Mouse (Mus musculus): ENCODE data around the gene Slc25a13. TPM values are rescaled to one million over a fixed set of nuclear protein-coding genes. Genes with fewer than 3 reads are reported as not detected.

Slc25a13 gene
- polyA plus RNA-seq, 1 experiment from 2014 or later: 55.2 TPM

DNA sequence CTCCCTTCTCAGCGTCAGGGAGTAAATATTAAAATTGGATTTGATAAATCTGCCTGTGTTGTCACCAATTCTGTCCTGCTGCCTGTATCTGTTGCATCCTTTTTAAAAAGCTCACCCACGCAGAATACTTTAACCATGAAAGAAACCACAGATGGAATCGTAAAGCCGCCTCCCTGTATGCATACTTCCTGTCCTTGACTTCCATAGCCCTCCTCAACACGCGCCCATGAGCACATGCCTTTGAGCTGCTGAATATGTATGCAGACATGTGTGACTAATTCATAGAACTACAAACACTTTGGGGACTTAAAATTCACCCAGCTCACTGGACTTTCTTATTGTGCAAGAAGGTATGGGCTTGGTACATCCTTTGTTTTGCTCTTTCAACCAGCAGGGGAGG lies 219.4 kb downstream of the Slc25a13 start:
- Histone ChIP-seq H3K4me1 (replicated peaks; ENCODE audit: insufficient read depth, low read length) (no peaks in the 10 kb centered on the region), H3K27ac (no peak overlapping the region), H3K36me3 (ENCODE audit: insufficient read depth, low read length) (no peaks in the 10 kb centered on the region), H3K9ac (ENCODE audit: low read depth, low read length) (no peak overlapping the region), H3K4me2 (ENCODE audit: low read length) (no peak overlapping the region), H3K4me3 (replicated peaks; ENCODE audit: low read depth, low read length) (no peak overlapping the region), H3K27me3 (ENCODE audit: insufficient read depth, low read length) (no peaks in the 10 kb centered on the region), H3K9me3 (replicated peaks; ENCODE audit: low read length) (no peaks in the 10 kb centered on the region)
- ATAC-seq (replicated peaks; ENCODE audit: low FRiP score, low read depth) (no peak), DNase-seq (ENCODE audit: low spot score) (no peak)
- WGBS: 62% methylated on average over 6 of the region's 6 CpGs
- no peak for TF ChIP-seq CTCF (IDR thresholded peaks at IDR 0.05; ENCODE audit: low read depth)

DNA sequence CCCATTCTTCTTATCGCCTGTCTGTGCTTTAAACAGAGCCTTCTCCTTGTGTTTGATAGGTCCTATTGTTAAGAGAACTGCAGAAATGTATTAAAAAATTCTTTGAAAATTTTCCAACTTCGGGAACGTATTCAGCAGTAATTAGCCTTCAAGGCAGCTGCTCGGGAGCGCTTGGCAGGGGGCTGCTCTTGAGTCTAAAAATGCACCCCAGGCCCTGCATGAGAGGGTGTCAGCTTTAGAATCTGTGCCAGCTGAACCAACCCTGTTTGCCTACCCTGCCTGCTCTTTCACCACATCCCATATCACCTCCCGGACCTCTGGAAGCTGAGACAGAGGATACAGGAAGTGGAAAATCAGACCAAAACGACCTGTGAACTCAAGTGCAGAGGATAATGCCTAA lies 223.9 kb downstream of the Slc25a13 start:
- no peaks in the 10 kb centered on the region for H3K36me3 ChIP-seq (ENCODE audit: insufficient read depth, low read length)
- H3K9me3 ChIP-seq (replicated peaks; ENCODE audit: low read length): no peaks in the 10 kb centered on the region
- WGBS: 45% methylated on average over 7 of the region's 7 CpGs
- ATAC-seq (replicated peaks; ENCODE audit: low FRiP score, low read depth) (no peak), DNase-seq (ENCODE audit: low spot score) (no peak)
- H3K27ac ChIP-seq: no peak overlapping the region
- H3K9ac ChIP-seq (ENCODE audit: low read depth, low read length): no peak overlapping the region
- no peaks in the 10 kb centered on the region for H3K27me3 ChIP-seq (ENCODE audit: insufficient read depth, low read length)
- TF ChIP-seq CTCF (IDR thresholded peaks at IDR 0.05; ENCODE audit: low read depth): no peak
- no peak overlapping the region for H3K4me3 ChIP-seq (replicated peaks; ENCODE audit: low read depth, low read length)
- H3K4me1 ChIP-seq (replicated peaks; ENCODE audit: insufficient read depth, low read length): no peaks in the 10 kb centered on the region
- no peak overlapping the region for H3K4me2 ChIP-seq (ENCODE audit: low read length)

DNA sequence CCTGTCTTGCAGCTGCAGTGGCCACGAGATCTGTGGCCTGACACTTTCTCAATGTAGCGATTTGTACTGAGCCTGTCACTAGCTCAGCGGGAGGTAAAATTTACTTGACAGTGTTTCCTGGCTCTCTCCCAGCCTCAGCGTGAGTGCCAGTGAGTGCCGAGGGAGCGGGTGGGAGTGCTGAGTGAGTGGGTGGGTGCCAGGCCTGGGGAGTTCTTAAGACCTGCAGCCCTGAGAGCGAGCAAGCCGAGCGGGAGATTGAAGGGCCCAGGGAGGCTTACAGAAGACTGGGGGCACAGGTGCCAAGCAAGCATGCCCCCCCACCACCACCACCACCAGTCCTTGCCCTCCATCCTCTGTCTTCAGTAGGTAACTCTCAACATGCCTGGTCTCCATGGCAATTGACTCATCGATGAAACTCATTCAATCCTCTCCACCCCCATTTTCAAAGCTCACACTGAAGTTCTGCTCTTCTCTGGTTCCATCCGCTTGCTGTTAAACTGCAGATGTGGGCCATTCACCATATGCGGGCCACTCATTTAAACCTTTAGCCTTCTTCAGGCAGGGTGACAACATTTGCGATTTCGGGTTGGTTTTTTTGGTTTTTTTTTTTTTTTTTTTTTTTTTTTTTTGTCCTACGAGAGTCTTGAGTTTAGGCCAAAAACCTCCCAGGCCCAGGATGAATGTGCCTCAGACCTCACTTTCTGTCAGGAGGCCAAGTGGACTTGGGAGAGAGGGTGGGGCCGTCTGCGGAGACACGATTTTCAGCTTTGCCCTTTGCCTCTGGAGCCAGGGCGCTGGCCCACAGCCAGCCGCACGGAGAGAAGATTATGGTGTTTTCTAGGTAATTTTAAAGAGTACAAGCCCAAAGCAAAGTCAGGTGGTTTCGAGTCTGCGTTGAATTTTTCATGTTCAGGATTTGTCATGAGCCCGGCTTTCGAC lies 224.9 kb downstream of the Slc25a13 start:
- DNase-seq (ENCODE audit: low spot score): peak; percentile 48
- H3K9ac ChIP-seq (ENCODE audit: low read depth, low read length): no peak overlapping the region
- no peak overlapping the region for H3K4me3 ChIP-seq (replicated peaks; ENCODE audit: low read depth, low read length)
- ATAC-seq (replicated peaks; ENCODE audit: low FRiP score, low read depth): no peak
- WGBS: 45% methylated on average over 25 of the region's 25 CpGs
- no peak overlapping the region for H3K27ac ChIP-seq
- peak overlapping the region; percentile 38 for H3K4me2 ChIP-seq (ENCODE audit: low read length)
- no peaks in the 10 kb centered on the region for H3K4me1 ChIP-seq (replicated peaks; ENCODE audit: insufficient read depth, low read length)
- no peak for TF ChIP-seq CTCF (IDR thresholded peaks at IDR 0.05; ENCODE audit: low read depth)
- H3K36me3 ChIP-seq (ENCODE audit: insufficient read depth, low read length): no peaks in the 10 kb centered on the region
- no peaks in the 10 kb centered on the region for H3K9me3 ChIP-seq (replicated peaks; ENCODE audit: low read length)
- H3K27me3 ChIP-seq (ENCODE audit: insufficient read depth, low read length): no peaks in the 10 kb centered on the region

DNA sequence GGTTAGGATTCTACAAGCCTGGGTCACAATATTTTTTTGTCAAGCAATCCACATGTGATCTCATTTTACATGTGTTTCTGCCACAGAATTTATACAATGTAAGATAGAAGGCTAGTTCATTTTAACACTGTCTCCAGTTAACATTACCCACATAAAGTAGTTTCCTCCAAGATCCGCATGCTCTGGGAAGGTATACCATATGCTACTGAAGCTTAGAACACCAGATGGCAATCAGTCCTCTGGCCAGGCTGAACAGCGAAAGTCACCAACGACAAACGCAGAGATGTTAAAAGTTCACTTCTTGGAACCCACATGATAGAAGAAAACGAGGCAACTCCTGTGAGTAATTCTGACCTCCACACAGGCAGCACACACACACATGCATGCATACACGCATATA lies 225.7 kb downstream of the Slc25a13 start:
- H3K4me2 ChIP-seq (ENCODE audit: low read length): no peak overlapping the region
- no peak for TF ChIP-seq CTCF (IDR thresholded peaks at IDR 0.05; ENCODE audit: low read depth)
- no peaks in the 10 kb centered on the region for H3K4me1 ChIP-seq (replicated peaks; ENCODE audit: insufficient read depth, low read length)
- H3K4me3 ChIP-seq (replicated peaks; ENCODE audit: low read depth, low read length): no peak overlapping the region
- H3K36me3 ChIP-seq (ENCODE audit: insufficient read depth, low read length): no peaks in the 10 kb centered on the region
- WGBS: 70% methylated on average over 6 of the region's 6 CpGs
- DNase-seq (ENCODE audit: low spot score): no peak
- H3K9ac ChIP-seq (ENCODE audit: low read depth, low read length): no peak overlapping the region
- no peak for ATAC-seq (replicated peaks; ENCODE audit: low FRiP score, low read depth)
- no peaks in the 10 kb centered on the region for H3K27me3 ChIP-seq (ENCODE audit: insufficient read depth, low read length)
- H3K27ac ChIP-seq: no peak overlapping the region
- no peaks in the 10 kb centered on the region for H3K9me3 ChIP-seq (replicated peaks; ENCODE audit: low read length)
